Mouse (Mus musculus): Measurements from ENCODE around the gene Msi2. TPM values are rescaled to one million over a fixed set of nuclear protein-coding genes. Genes with fewer than 3 reads are reported as not detected.

The Msi2 gene
- polyA plus RNA-seq, 1 experiment from 2014 or later = 20.2 TPM

DNA sequence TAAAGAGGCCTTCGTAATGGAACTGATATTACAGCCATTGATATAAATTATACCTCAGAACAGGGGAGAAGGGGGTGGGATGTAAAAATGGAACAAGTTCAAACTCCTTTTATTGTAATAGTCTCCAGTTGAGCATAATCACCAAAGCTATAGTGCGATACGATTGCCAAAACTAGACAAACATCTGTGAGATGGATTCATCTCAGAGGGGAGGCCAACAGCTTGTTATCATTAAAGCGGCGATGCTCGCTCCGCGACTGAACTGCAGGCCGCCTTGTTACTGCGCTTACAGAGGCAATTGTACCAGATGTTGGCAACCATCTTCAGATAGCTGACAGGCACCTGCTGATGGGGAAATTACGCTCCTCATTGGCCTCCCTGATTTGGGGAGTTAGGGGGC lies 145.9 kb downstream of the Msi2 start:
- Histone ChIP-seq H3K4me1 (peaks cover 91% of the 10 kb centered on the region), H3K27ac (replicated peaks) (no peak overlapping the region), H3K4me3 (no peak overlapping the region), H3K9me3 (no peaks in the 10 kb centered on the region), H3K36me3 (replicated peaks) (peaks cover 29% of the 10 kb centered on the region), H3K27me3 (replicated peaks; ENCODE audit: low read depth, poor library complexity, severe bottlenecking) (no peaks in the 10 kb centered on the region)
- peak; percentile 46 for DNase-seq (ENCODE audit: low spot score)
- 64% methylated on average over 11 of the region's 11 CpGs for WGBS

DNA sequence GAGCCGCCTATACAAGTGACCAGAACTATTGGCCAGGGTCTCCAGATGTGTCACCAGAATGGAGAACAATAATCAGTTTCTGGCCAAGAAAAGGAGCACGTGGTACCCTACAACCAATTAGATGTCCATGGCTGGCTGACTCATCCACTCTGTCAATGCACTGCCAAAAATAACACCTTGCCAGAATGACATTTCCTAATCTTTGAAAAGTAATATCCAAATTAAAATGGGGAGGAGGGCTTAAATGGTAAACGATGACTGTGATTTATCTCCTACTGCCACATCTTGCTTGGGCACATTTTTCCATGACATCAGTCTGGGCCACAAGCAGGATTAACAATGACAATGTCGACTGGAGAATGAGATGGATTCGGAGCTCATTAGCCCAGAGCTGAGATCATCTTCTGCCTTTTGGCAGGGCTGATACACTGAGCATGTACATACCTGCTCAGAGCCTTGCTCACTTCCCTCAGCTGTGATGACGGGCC lies 147.6 kb downstream of the Msi2 start:
- no peak overlapping the region for H3K4me3 ChIP-seq
- 83% methylated on average over 6 of the region's 6 CpGs for WGBS
- H3K27me3 ChIP-seq (replicated peaks; ENCODE audit: low read depth, poor library complexity, severe bottlenecking) = no peaks in the 10 kb centered on the region
- H3K36me3 ChIP-seq (replicated peaks) = peaks cover 22% of the 10 kb centered on the region
- H3K4me1 ChIP-seq = peaks cover 87% of the 10 kb centered on the region
- no peaks in the 10 kb centered on the region for H3K9me3 ChIP-seq
- no peak overlapping the region for H3K27ac ChIP-seq (replicated peaks)
- no peak for DNase-seq (ENCODE audit: low spot score)

DNA sequence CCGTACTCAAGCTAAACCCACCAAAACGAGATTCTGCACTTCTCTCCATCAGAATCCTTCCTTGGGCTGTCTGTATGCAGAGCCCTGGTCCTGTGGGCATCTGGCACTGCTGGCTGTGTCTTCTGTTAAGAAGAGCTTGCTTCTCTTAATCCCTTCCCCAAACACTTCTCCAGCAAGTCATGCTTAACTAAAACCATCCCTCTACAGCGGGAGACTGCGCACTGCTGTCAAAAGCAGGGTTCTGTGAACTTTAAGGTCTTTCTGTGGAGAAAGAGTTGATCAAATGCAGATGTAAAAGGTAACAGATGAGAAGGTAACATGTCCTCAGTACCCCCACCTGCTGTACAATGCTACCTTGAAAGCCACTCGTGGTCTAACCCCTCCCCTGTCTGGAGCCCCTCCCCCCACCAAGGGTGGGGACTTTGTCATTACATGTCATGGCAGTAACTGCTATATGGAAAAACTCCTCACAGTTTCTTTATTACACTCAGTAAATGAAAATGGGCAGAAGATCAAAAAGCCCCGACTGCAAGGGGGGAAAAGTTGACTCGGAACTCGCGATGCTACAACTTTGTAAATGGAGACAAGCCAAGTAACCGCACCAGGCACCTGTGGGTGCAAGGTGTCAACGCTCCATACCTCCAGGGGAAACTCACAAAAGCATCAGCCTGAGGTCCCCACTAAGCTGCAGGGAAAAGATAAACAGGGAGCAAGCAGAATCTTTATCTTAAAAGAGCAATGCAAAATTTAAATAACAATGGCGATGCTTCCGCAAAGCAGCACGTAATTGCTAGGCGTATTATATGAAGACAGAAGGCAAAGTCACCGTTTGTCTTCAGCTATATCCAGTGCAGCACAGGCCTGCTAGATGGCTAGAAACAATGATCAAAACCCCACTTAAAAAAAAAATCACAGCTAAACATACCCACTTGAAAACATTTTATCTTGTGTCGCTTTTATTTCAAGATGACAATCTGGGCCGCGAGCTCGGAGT lies 151.4 kb downstream of the Msi2 start:
- peaks cover 39% of the 10 kb centered on the region for H3K36me3 ChIP-seq (replicated peaks)
- no peak overlapping the region for H3K4me3 ChIP-seq
- H3K27ac ChIP-seq (replicated peaks) = no peak overlapping the region; the same call in 1 of the 2 replicates
- WGBS = 64% methylated on average over 20 of the region's 20 CpGs
- no peaks in the 10 kb centered on the region for H3K9me3 ChIP-seq
- H3K27me3 ChIP-seq (replicated peaks; ENCODE audit: low read depth, poor library complexity, severe bottlenecking) = no peaks in the 10 kb centered on the region
- H3K4me1 ChIP-seq = peaks cover 73% of the 10 kb centered on the region
- no peak for DNase-seq (ENCODE audit: low spot score)

DNA sequence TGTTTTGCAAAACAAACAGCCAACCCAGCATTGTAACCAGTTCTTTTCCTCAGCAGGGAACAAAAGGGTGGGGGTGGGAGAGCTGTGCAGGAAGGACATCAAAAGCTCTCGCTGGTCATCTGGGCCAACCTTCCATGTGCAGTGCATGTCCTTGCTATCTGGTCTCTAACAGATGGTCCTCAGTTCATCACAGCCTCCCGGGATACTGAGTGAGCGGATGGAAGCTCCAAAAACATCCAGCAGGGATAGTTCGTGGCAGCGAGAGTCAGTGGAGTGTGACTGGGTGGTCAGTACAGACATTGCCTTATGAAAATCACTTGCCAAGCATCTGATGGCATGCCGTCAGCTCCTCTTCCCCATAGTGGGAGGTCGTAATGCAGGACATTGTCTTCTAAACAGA lies 153.5 kb downstream of the Msi2 start:
- no peak overlapping the region for H3K4me3 ChIP-seq
- no peaks in the 10 kb centered on the region for H3K9me3 ChIP-seq
- no peaks in the 10 kb centered on the region for H3K27me3 ChIP-seq (replicated peaks; ENCODE audit: low read depth, poor library complexity, severe bottlenecking)
- no peak for DNase-seq (ENCODE audit: low spot score)
- WGBS = 77% methylated on average over 7 of the region's 7 CpGs
- peaks cover 35% of the 10 kb centered on the region for H3K36me3 ChIP-seq (replicated peaks)
- H3K4me1 ChIP-seq = peaks cover 77% of the 10 kb centered on the region
- H3K27ac ChIP-seq (replicated peaks) = no peak overlapping the region

DNA sequence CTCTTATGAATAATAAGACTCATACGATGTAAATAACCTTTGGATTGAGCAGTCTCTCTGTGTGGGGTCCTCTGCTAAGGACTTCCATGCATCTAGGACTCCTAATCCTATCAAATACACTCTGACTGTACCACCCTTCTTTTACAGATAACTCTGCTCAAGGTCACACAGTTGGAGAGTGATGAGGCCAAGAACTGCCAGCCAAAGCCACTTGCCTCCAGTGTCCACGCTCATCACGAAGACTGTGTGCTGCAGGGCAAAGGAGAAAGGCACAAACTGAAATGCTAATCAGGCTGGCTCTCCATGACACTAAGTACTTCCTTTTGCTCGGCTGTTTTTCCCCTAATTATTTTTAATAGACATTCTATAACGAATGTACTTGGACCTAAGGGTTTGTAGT lies 153.9 kb downstream of the Msi2 start:
- peaks cover 78% of the 10 kb centered on the region for H3K4me1 ChIP-seq

DNA sequence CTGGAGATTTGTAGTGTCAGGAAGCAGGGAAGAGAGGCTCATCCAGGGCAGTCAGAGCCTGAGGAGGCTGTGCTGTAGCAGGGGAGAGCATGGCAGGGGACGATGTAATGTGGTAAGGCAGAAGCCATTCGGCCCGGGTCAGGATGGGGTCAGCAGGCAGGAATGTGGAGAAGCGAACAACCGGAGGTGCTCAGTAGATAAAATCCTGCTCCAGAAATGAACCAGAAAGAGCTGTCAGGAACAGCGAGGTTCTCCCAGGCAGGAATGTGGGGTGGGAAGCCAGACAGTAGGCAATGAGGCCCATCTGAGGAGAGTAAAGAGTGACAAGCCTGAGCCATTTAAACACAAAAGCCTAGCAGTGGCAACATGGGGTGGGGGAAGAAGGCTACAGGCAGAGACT lies 157.1 kb downstream of the Msi2 start:
- 0 out of 2 replicates have a peak overlapping the region, but pooled peaks have one; percentile 30 for H3K4me3 ChIP-seq

More for the DNA sequence above, 153.9 kb downstream of the Msi2 start:
- no peak for DNase-seq (ENCODE audit: low spot score)
- Histone ChIP-seq H3K27ac (replicated peaks) (no peak overlapping the region), H3K27me3 (replicated peaks; ENCODE audit: low read depth, poor library complexity, severe bottlenecking) (no peaks in the 10 kb centered on the region), H3K36me3 (replicated peaks) (peaks cover 35% of the 10 kb centered on the region), H3K9me3 (no peaks in the 10 kb centered on the region), H3K4me3 (no peak overlapping the region)
- whole genome bisulfite sequencing = 69% methylated on average over 5 of the region's 5 CpGs

DNA sequence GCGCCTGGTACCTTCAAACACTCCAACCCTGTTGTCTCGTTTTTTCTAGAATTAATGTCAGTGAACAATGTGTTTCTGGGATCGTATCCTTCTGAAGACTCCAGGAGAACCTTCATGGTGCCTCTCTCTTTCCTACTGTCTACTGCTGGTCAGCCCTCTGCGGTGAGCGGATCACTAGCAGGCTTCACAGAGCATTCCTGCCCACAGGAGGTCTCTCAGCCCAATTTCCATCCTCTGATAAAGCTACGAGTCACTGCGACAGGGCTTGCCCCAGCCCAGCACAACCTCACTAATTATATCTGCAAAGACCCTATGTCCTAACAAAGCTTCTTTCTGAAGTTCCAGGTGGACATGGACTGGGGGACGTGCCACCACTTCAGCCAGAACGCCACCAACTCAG lies 157.7 kb downstream of the Msi2 start:
- Histone ChIP-seq H3K27ac (replicated peaks) (peak overlapping the region; percentile 83), H3K36me3 (replicated peaks) (peaks cover 32% of the 10 kb centered on the region), H3K4me1 (peaks cover 83% of the 10 kb centered on the region)

More for the DNA sequence above, 157.1 kb downstream of the Msi2 start:
- Histone ChIP-seq H3K9me3 (no peaks in the 10 kb centered on the region), H3K27me3 (replicated peaks; ENCODE audit: low read depth, poor library complexity, severe bottlenecking) (no peaks in the 10 kb centered on the region), H3K27ac (replicated peaks) (peak overlapping the region; percentile 83), H3K4me1 (peaks cover 78% of the 10 kb centered on the region), H3K36me3 (replicated peaks) (peaks cover 32% of the 10 kb centered on the region)
- 8% methylated on average over 6 of the region's 6 CpGs for WGBS
- DNase-seq (ENCODE audit: low spot score) = peak; percentile 63

DNA sequence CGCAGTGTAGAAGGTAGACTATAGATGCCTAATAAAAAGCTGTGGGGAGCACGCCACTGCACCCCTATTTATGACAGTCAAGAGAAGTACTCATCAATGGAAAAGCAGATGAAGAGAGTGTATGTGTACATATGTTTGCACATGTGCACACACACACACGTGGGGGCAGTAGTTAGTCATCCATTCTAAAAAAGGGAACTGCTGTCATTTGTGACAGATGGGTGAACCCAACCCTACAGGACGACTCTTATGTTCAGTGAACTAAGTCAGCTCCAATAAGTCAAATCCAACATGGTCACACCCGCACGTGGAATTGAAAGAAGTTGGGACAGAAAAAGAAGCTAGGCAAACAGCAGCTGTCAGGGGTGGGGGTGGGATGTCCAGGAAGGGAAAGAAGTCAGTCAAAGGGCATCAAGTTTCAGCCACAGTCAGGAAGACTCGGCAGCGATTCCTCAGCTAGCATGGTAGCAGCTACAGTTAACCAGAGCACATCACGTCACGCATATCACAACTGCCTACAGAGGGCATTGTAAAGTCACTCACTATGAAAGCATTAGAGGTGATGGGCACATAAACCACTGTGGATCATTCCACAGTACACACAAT lies 158.8 kb downstream of the Msi2 start:
- Histone ChIP-seq H3K36me3 (replicated peaks) (peaks cover 21% of the 10 kb centered on the region), H3K27ac (replicated peaks) (no peak overlapping the region), H3K9me3 (no peaks in the 10 kb centered on the region), H3K27me3 (replicated peaks; ENCODE audit: low read depth, poor library complexity, severe bottlenecking) (no peaks in the 10 kb centered on the region), H3K4me1 (peaks cover 84% of the 10 kb centered on the region), H3K4me3 (no peak overlapping the region)
- no peak for DNase-seq (ENCODE audit: low spot score)
- 52% methylated on average over 10 of the region's 10 CpGs for WGBS

More for the DNA sequence above, 157.7 kb downstream of the Msi2 start:
- no peaks in the 10 kb centered on the region for H3K9me3 ChIP-seq
- WGBS = 71% methylated on average over 9 of the region's 9 CpGs
- DNase-seq (ENCODE audit: low spot score) = no peak
- no peaks in the 10 kb centered on the region for H3K27me3 ChIP-seq (replicated peaks; ENCODE audit: low read depth, poor library complexity, severe bottlenecking)
- peak overlapping the region; percentile 30; the same call in 1 of the 2 replicates for H3K4me3 ChIP-seq

DNA sequence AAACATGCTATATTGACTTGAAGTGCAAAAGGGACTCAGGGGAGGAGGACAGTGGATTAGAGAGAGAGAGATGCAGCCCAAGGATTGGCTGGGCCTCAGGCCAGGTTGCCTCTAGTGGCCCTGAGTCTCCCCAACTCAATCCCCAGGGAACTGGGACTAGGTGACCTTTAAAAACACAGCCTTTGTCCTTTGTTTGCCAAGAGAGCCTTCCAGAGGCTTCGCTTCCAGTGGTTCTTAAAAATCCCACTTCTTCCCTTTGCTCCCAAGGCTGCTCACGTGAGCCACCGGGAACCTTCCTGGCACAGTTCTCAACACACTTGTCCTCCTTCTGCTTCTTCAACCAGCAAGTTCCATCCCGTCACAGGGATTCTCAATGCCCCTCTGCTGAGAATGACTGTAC lies 159.6 kb downstream of the Msi2 start:
- Histone ChIP-seq H3K9me3 (no peaks in the 10 kb centered on the region), H3K4me3 (no peak overlapping the region), H3K27ac (replicated peaks) (peak overlapping the region; percentile 60), H3K27me3 (replicated peaks; ENCODE audit: low read depth, poor library complexity, severe bottlenecking) (no peaks in the 10 kb centered on the region), H3K36me3 (replicated peaks) (peaks cover 14% of the 10 kb centered on the region), H3K4me1 (peaks cover 88% of the 10 kb centered on the region)
- 80% methylated on average over 4 of the region's 4 CpGs for WGBS
- DNase-seq (ENCODE audit: low spot score) = no peak

DNA sequence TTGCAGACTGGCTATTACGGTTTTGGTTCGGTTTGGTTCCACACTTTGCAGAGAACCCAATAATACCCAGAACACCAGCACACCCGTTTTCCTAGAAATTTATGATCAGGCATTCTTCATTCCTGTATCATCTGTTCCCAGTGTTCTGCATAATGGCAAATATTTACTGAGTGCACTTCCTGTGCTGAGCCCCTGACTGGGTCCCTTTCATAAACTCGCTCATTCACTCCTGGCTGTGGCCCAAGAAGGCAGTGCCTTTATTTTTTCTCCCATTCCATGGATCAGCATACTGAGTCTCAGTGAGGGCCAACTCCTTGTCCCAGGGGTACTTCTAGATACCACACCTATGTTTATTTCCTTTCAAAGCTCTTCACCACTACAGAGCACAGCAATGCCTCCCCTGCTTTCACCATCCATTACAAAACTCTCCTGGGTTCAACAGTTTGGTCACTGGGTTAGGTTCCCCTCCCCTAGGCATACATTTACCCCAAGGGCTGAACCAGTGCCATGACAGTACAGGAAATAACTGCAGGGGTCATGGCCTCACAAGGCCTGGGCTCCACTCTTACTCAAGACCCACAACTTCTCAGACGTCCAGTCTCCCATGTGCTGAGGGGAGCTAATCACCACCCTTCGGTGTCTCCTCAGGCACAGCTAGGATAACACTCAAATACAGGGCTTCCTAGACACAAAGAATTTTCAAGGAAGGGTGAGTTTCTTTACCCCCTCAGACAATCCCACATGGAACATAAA lies 160.3 kb downstream of the Msi2 start:
- 74% methylated on average over 6 of the region's 6 CpGs for WGBS
- no peak for DNase-seq (ENCODE audit: low spot score)
- Histone ChIP-seq H3K27ac (replicated peaks) (peak overlapping the region; percentile 61), H3K27me3 (replicated peaks; ENCODE audit: low read depth, poor library complexity, severe bottlenecking) (no peaks in the 10 kb centered on the region), H3K36me3 (replicated peaks) (peaks cover 9% of the 10 kb centered on the region), H3K4me1 (peaks cover 95% of the 10 kb centered on the region), H3K9me3 (no peaks in the 10 kb centered on the region), H3K4me3 (no peak overlapping the region)

DNA sequence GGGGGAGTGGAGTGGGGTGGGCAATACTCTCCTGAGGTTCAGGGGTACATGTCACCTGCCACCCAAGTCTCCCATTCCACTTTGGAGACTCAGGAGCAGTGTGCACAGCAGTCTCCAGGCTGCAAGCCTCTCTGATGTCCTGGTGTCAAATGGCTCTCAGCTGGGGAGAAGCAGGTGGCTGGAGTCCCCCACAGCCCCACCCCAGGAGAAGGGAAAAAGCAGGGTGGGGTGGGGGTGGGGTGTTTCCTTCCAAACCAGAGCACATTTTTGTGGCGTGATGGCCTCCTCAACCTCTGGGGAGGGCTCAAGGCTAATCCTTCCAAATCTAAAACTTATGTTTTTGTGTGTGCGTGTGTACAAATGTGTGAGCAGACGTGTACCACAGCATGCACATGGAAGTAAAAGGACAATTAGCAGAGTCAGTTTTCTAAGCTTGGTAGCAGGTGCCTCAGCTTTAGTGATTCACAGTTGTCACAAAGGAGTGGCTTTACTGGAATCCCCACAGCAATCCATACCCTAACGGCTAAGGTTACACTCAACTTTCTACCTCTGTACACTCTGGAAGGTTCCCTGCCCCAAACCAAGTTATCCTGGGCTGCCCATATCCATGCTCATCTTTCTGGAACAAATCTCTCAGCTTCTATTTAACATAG lies 161.1 kb downstream of the Msi2 start:
- WGBS = 63% methylated on average over 4 of the region's 4 CpGs
- no peaks in the 10 kb centered on the region for H3K9me3 ChIP-seq
- peaks cover 98% of the 10 kb centered on the region for H3K4me1 ChIP-seq
- peak overlapping the region; percentile 61 for H3K27ac ChIP-seq (replicated peaks)
- DNase-seq (ENCODE audit: low spot score) = no peak
- no peaks in the 10 kb centered on the region for H3K27me3 ChIP-seq (replicated peaks; ENCODE audit: low read depth, poor library complexity, severe bottlenecking)
- no peak overlapping the region for H3K4me3 ChIP-seq
- H3K36me3 ChIP-seq (replicated peaks) = peaks cover 2% of the 10 kb centered on the region

Measured in embryonic facial prominence, embryonic 10.5 days (tissue).